In the genomic region with DNA sequence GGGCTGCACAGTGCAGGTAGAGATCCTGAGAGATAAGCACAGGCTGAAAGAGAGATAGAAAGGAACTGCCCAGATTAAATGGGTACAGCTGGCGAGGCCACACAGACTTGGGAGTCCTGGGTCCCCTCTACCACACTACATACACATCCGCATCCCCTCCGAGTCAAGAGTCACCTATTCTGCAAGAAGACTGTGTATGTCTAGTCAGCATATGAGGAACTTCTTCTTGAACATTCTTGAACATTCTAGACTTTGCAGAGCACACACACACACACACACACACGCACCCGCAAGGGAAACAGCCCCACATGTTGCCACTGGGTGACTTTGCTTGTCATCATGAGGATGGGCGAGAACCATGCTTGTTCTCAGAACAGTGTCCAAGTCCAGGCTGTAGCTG, we compare ENCODE assay signal across 29 mouse cellular contexts. TPM values are rescaled to one million over a fixed set of nuclear protein-coding genes. Genes with fewer than 3 reads are reported as not detected.
DNase-seq lines count a peak whose midpoint lies in the region; ATAC-seq lines count a peak whose summit lies in the region.
"Had no signal": no experiment of that assay in that cellular context is flagged by ENCODE, and none has a peak within 500 bp of the region (broad histone marks: within the 10 kb centered on the region; RNA-seq: fewer than 3 reads in every experiment).

No protein-coding gene starts in this region.

- H3K9me3 ChIP-seq in heart, embryonic 16.5 days (replicated peaks; ENCODE audit: control insufficient read depth, low read length), result no peaks in the 10 kb centered on the region
- H3K9me3 ChIP-seq: forebrain, embryonic 13.5 days; hindbrain, embryonic 12.5 days; neural tube, embryonic 15.5 days had no signal

- WGBS in heart, embryonic 16.5 days, result 76% methylated on average over 6 of the region's 6 CpGs

- no peak overlapping the region for H3K4me2 ChIP-seq in heart, embryonic 16.5 days (ENCODE audit: low read depth, low read length)
- H3K4me2 ChIP-seq: forebrain, embryonic 13.5 days; hindbrain, embryonic 12.5 days; neural tube, embryonic 15.5 days had no signal

- no peak overlapping the region for H3K9ac ChIP-seq in heart, embryonic 16.5 days (ENCODE audit: low read length)
- H3K9ac ChIP-seq: forebrain, embryonic 13.5 days; hindbrain, embryonic 12.5 days; liver, embryonic 14.5 days; neural tube, embryonic 15.5 days had no signal

- DNase-seq in heart, postnatal 4 days, result no peak
- peak; percentile 54 for DNase-seq in thymus, postnatal 14 days
- no peak for DNase-seq in thymus, adult 18-20 months
- no peak for DNase-seq in right cerebral cortex, postnatal 25 days
- no peak for DNase-seq in frontal cortex, postnatal 14 days (ENCODE audit: low spot score in 2 of 2)
- DNase-seq: adrenal gland, postnatal 10 days; cerebellum, adult 8-10 months; cerebellum, postnatal 25 days; gastrocnemius, postnatal 14 days; kidney, adult 9 months; kidney, postnatal 14 days; left cerebral cortex, postnatal 4 days; lung, adult 2 months; lung, postnatal 10 days; midbrain, embryonic 14.5 days; right cerebral cortex, adult 18-20 months; right cerebral cortex, postnatal 4 days had no signal

- no peaks in the 10 kb centered on the region for H3K36me3 ChIP-seq in heart, embryonic 16.5 days (ENCODE audit: control insufficient read depth, insufficient read depth)
- H3K36me3 ChIP-seq: hindbrain, embryonic 12.5 days; neural tube, embryonic 15.5 days had no signal

- no peaks in the 10 kb centered on the region for H3K27me3 ChIP-seq in heart, embryonic 16.5 days (ENCODE audit: control insufficient read depth, insufficient read depth, low read length)
- H3K27me3 ChIP-seq: hindbrain, embryonic 12.5 days; neural tube, embryonic 15.5 days had no signal

- H3K27ac ChIP-seq in heart, embryonic 16.5 days (ENCODE audit: low read length), result 0 out of 2 replicates have a peak overlapping the region, but pooled peaks have one; percentile 16
- H3K27ac ChIP-seq: forebrain, embryonic 13.5 days; hindbrain, embryonic 12.5 days; hindbrain, postnatal 0 days; layer of hippocampus, adult 2 months; liver, embryonic 14.5 days; macrophage; neural tube, embryonic 15.5 days; stomach, postnatal 0 days had no signal

- ATAC-seq in heart, embryonic 16.5 days (replicated peaks; ENCODE audit: extremely low read depth, insufficient read depth, low FRiP score), result 0 out of 2 replicates have a peak, but pooled peaks have one; percentile 29
- peak; percentile 33 for ATAC-seq in inflammation-experienced regulatory T-cells, adult 6 months
- ATAC-seq: forebrain, embryonic 13.5 days; hindbrain, postnatal 0 days; intestine, postnatal 0 days had no signal

- H3K4me3 ChIP-seq in heart, embryonic 16.5 days (ENCODE audit: low read length), result no peak overlapping the region
- H3K4me3 ChIP-seq: forebrain, embryonic 13.5 days; hindbrain, embryonic 12.5 days; layer of hippocampus, adult 2 months; neural tube, embryonic 15.5 days had no signal

- H3K4me1 ChIP-seq in heart, embryonic 16.5 days (ENCODE audit: control insufficient read depth, insufficient read depth, low read length), result no peaks in the 10 kb centered on the region
- H3K4me1 ChIP-seq: forebrain, embryonic 13.5 days had no signal

RNA-seq across cellular contexts. Expression of a gene that starts 40.1 kb away (rescaled TPM):
- 3.9 and 12.8 TPM in 2 replicates for polyA plus RNA-seq in heart, embryonic 16.5 days (2015; fragmentation: Nextera tagmentation; extraction: Ambion mirVana)
- under 1 TPM; 0.29 to 0.69 TPM for total RNA-seq in heart, postnatal 4 days (2021)
- 100 to 1,000 TPM; 373 to 445 (median 435) TPM for polyA plus RNA-seq in inflammation-experienced regulatory T-cells, adult 6 months (2017; shearing (Covaris generic))
- total RNA-seq: hindbrain, postnatal 0 days; layer of hippocampus, adult 2 months; layer of hippocampus, postnatal 25 days had no signal

Comparison
In these comparisons a context has a peak if more than half of its experiments do, and no peak if none do; other contexts are left out.
1. RNA of a gene that starts 40.1 kb away (polyA plus RNA-seq): 373 to 445 TPM in inflammation-experienced regulatory T-cells, adult 6 months; 3.9 to 12.8 TPM in heart, embryonic 16.5 days; every median in the first group is over 10 times any median in the second.